Mouse (Mus musculus) brown adipose tissue, adult 24 weeks (tissue): ENCODE measurements around the gene Actn2. TPM values are rescaled to one million over a fixed set of nuclear protein-coding genes. Genes with fewer than 3 reads are reported as not detected.

Experiments
- H3K27ac ChIP-seq: fragments of 200-500 bp; replicated peaks from 2 replicates; pipeline ENCODE4 v1.5.1; 2012; ENCODE audit warnings: low read depth, mild to moderate bottlenecking, low read length
- H3K4me1 ChIP-seq: fragments of 200-500 bp; 2 replicates; pipeline ENCODE4 v1.6.1; 2012; ENCODE audit warnings: low read length, mixed read lengths; ENCODE audit not compliant: control insufficient read depth, insufficient read depth, insufficient read length
- H3K4me3 ChIP-seq: fragments of 200-500 bp; 2 replicates; pipeline ENCODE4 v1.5.1; 2012; ENCODE audit warnings: low read depth, mild to moderate bottlenecking, low read length, moderate library complexity; ENCODE audit not compliant: insufficient read depth
- polyA plus RNA-seq: library from polyadenylated mRNA; stranded (reverse); fragments of >200 nt; gene quantifications from 2 replicates; pipeline ENCODE4 v1.2.4, GENCODE M21; 2012; ENCODE audit not compliant: missing spikeins, insufficient read depth, insufficient read length

Actn2 gene
- polyA plus RNA-seq, 1 experiment: 7.2 TPM

GRCm38 (mm10) chr13:12334016-12334415 lies 6.5 kb downstream of the Actn2 start:
- no peaks in the 10 kb centered on the region for H3K4me1 ChIP-seq
- H3K27ac ChIP-seq: no peak overlapping the region
- H3K4me3 ChIP-seq: no peak overlapping the region

GRCm38 (mm10) chr13:12331528-12331927 lies 9.0 kb downstream of the Actn2 start:
- no peaks in the 10 kb centered on the region for H3K4me1 ChIP-seq

GRCm38 (mm10) chr13:12328392-12328791 lies 12.2 kb downstream of the Actn2 start:
- Histone ChIP-seq H3K4me3 (no peak overlapping the region), H3K27ac (no peak overlapping the region), H3K4me1 (no peaks in the 10 kb centered on the region)

More at GRCm38 (mm10) chr13:12331528-12331927, 9.0 kb downstream of the Actn2 start:
- no peak overlapping the region for H3K4me3 ChIP-seq
- no peak overlapping the region for H3K27ac ChIP-seq

DNA sequence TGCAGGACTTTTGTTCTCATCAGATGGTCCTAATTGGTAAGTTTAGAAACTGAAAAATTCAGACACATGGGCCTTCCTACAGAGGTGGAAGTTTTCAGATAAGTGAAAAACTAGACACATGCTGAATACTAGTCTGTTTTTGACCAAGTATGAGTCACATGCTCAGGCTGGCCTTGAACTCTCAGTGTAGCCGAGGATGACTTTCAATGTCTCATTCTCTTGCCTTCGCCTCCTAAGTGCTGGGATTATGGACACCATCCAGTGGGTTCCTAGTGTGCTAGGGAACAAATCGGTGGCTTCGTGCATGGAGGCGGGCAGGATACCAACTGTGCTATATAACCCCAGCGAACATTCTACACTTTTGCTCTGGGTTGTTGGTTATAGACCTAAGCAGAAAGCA lies 13.0 kb downstream of the Actn2 start:
- no peaks in the 10 kb centered on the region for H3K4me1 ChIP-seq
- no peak overlapping the region for H3K4me3 ChIP-seq
- no peak overlapping the region for H3K27ac ChIP-seq

GRCm38 (mm10) chr13:12323076-12323625 lies 17.4 kb downstream of the Actn2 start:
- Histone ChIP-seq H3K4me3 (no peak overlapping the region), H3K4me1 (no peaks in the 10 kb centered on the region), H3K27ac (no peak overlapping the region)

GRCm38 (mm10) chr13:12320148-12320547 lies 20.4 kb downstream of the Actn2 start:
- no peaks in the 10 kb centered on the region for H3K4me1 ChIP-seq
- no peak overlapping the region for H3K27ac ChIP-seq
- no peak overlapping the region for H3K4me3 ChIP-seq

DNA sequence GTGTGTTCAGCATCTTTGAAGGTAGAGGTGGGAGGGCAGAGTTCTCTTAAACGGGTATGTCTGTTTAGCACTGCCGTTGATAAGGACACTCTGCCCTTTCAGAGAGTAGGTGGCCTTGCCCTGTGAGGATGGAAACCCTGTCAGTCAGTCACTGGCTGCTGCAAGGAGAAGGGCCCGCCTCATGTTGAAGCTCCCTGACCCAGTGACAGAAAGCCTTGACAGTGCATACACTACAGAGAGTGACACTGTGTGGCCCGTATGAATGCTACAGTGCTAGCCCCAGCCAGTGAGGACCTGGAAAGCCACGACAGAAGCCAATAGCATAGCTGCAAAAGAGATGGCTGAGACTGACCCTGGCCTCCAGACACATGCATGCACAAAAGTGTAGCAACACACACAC lies 22.5 kb downstream of the Actn2 start:
- no peak overlapping the region for H3K4me3 ChIP-seq
- no peaks in the 10 kb centered on the region for H3K4me1 ChIP-seq
- H3K27ac ChIP-seq: no peak overlapping the region

DNA sequence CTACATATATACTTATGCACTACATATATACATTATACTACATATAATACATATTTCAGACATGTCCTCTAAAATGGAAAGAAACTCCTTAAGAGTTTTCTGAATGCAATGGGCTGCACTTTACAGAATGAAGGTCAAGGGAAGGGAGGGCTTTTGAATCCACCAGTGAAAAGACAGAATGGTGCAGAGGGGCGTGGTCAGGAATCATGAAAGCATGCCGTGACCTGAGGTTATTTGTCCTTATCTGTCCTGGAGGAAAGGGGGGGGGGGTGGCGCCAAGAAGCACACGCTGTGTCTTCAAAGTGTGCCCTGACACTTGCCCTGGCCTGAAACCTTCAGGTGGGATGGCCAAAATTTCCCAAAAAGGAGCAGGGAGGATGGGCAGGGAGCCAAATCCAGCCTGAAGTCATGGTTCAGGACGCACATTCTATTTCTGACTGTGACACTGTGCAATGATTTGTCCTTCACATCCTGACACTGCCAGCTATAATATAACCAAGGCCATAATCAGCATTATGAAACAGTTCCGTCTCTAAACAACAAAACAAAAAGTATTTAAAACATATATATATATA lies 23.3 kb downstream of the Actn2 start:
- Histone ChIP-seq H3K27ac (no peak overlapping the region), H3K4me3 (0 out of 2 replicates have a peak overlapping the region, but pooled peaks have one; percentile 31), H3K4me1 (no peaks in the 10 kb centered on the region)

- no peak overlapping the region for H3K27ac ChIP-seq
- no peak overlapping the region for H3K4me3 ChIP-seq
- no peaks in the 10 kb centered on the region for H3K4me1 ChIP-seq
Observed at GRCm38 (mm10) chr13:12314173-12314572, 26.4 kb downstream of the Actn2 start.

DNA sequence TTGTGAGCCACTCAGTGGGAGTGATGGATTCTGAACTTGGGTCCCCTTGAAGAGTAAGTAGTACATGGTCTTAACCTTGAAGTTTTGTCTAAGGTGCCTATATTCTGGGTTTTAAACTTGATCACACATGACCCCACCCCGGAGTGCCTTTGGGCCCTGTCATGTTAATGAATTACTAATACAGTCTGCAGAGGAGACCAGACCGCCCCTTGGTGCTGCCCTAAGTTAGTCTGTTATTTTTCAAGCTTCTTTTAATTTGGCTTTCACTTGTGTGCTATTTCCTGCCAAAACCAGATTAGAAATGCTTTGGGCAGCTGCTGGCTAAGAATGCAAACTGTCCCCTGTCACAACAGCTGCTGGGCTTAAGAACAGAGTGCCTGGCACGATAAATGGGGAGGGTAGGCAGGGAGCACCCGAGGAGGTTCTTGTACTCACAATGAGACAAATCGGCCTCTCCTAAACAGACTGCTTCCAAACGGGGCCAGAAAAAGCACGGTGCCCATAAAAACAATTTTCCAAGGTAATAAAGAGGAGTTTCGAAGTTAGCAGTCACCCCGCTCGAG lies 28.5 kb downstream of the Actn2 start:
- Histone ChIP-seq H3K27ac (no peak overlapping the region), H3K4me1 (no peaks in the 10 kb centered on the region), H3K4me3 (no peak overlapping the region)

- H3K4me1 ChIP-seq: no peaks in the 10 kb centered on the region
- no peak overlapping the region for H3K27ac ChIP-seq
- no peak overlapping the region for H3K4me3 ChIP-seq
Observed at GRCm38 (mm10) chr13:12311371-12311770, 29.2 kb downstream of the Actn2 start.

- Histone ChIP-seq H3K4me3 (no peak overlapping the region), H3K4me1 (no peaks in the 10 kb centered on the region), H3K27ac (no peak overlapping the region)
Observed at GRCm38 (mm10) chr13:12309446-12309845, 31.1 kb downstream of the Actn2 start.

DNA sequence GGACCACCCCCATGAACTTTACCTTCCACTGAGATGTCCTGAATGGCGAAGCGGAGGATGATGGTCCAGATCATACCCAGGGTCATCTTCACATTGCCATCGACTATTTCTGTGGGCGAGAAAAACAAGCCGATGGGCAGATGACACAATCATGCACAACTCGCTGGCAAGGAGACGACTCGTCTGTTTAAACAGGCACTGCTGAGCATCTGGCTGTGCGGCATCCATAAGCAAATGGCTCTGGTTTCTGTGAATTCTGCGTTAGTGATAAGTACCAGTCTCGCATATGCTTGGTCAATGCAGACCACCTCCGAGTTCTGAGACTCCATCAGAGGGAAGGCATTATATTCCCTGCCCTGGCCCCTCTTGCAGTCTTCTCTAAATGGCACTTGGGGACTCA lies 31.7 kb downstream of the Actn2 start:
- Histone ChIP-seq H3K27ac (no peak overlapping the region), H3K4me1 (no peaks in the 10 kb centered on the region), H3K4me3 (no peak overlapping the region)

GRCm38 (mm10) chr13:12308473-12308872 lies 32.1 kb downstream of the Actn2 start:
- Histone ChIP-seq H3K4me3 (no peak overlapping the region), H3K27ac (no peak overlapping the region), H3K4me1 (no peaks in the 10 kb centered on the region)

DNA sequence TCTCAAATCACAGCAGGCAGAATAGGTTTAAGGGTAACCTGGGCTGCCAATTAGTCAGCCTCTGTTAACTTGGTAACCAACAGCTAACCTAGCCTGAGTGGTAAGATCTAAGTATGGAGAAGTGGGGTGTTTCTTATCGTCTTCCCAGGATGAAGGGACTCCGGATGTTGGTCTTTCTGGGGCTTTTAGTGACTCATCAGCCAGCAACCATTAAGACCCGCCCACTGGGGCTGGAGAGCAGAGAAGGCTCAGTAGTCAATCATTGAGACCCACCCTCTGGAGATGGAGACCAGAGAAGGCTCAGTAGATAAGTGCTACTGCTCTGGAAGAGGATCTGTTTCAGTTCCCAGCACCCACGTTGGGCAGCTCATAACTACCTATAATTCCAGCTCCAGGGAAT lies 33.3 kb downstream of the Actn2 start:
- Histone ChIP-seq H3K27ac (no peak overlapping the region), H3K4me3 (no peak overlapping the region), H3K4me1 (no peaks in the 10 kb centered on the region)

DNA sequence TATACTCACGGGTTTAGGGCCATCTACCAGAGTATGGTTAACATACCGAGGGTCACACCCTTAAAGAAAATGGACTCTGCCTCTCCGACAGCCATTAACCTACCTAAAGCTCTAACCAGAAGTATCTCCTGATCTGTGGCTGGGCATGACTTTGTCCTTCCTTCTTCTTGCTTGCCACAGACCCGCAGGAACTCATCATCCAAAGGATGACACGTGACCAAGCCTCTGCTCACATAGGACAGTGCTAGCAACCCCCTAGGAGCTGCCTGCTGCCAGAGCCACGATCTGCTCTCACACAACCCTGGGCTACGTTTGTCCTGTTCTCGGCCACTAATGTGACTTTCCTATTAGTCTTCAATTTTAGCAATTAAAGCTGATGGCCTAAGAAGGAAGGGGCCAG lies 35.0 kb downstream of the Actn2 start:
- H3K27ac ChIP-seq: no peak overlapping the region
- no peak overlapping the region for H3K4me3 ChIP-seq
- no peaks in the 10 kb centered on the region for H3K4me1 ChIP-seq
